Mouse (Mus musculus) embryonic fibroblast, embryonic 13.5 days (primary cell): ENCODE measurements around the gene Zfp213.

Source experiments
- CTCF ChIP-seq: IDR thresholded peaks from 2 replicates; pipeline ENCODE4 v1.5.1; 2011; ENCODE audit warnings: mild to moderate bottlenecking, control low read depth, low read length, moderate library complexity, borderline replicate concordance; ENCODE audit not compliant: insufficient read depth
- POLR2A ChIP-seq: IDR thresholded peaks from 2 replicates; pipeline ENCODE4 v1.6.1; 2011; ENCODE audit warnings: low read depth, mild to moderate bottlenecking, control low read depth, low read length, moderate library complexity

DNA sequence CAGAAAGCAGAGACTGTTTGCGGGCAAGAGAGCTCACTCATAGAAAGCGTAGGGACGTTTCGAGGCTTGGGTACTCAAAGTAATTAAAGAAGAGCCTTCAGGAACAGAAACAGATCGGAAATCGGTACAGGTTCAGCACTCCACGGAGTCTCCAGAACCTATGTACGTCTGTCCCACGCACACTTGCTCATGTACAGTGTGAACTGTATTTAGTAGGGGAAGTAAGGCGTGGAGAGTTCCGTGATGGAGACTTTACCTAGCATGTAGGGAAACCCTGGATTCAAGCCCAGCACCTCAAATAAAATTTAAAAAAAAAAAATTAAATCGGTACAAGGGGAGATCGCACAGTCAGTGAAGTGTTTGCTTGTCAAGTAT, 28.9 kb upstream of the Zfp213 start:
- TF ChIP-seq CTCF (no peak), POLR2A (no peak)
